Mouse (Mus musculus): Measurements from ENCODE around the gene Trabd2b. TPM values are rescaled to one million over a fixed set of nuclear protein-coding genes. Genes with fewer than 3 reads are reported as not detected.

Gene Trabd2b
- polyA plus RNA-seq, 1 experiment: 0.63 TPM

DNA sequence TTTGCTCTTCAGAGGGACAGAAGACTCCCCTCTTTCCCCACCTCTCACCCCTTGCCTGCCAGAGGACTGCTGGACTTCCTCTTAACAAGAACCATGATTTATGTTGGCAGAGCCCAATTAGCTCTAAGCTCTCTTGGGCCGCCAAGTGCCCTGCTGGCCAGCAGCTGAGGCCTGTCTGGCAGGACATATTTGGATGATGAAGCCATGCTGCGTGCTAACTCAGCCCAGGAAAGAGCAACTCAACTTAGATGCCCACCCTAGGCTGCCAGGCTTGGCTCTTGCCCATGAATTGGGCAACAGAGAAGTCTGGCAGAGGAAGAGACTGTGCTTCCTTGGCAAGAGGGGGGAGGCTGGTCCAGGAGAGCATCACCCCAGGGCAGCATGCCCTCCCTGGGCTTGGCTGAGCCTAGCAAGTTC, 20.1 kb upstream of the Trabd2b start:
- no peak for TF ChIP-seq CTCF (IDR thresholded peaks at IDR 0.05; ENCODE audit: low read depth, low read length)
- TF ChIP-seq EP300 (IDR thresholded peaks at IDR 0.05; ENCODE audit: insufficient read depth, low read depth, low read length): no peak
- TF ChIP-seq POLR2A (IDR thresholded peaks at IDR 0.05; ENCODE audit: insufficient read depth, low read length): no peak
- Histone ChIP-seq H3K36me3 (ENCODE audit: control insufficient read depth, insufficient read depth, low read length, poor library complexity, severe bottlenecking) (no peaks in the 10 kb centered on the region), H3K9ac (ENCODE audit: low read depth, poor library complexity, severe bottlenecking) (no peak overlapping the region), H3K9me3 (replicated peaks; ENCODE audit: control insufficient read depth, insufficient read depth, low read length, poor library complexity, severe bottlenecking) (no peaks in the 10 kb centered on the region), H3K27me3 (ENCODE audit: control insufficient read depth, insufficient read depth, low read length, poor library complexity, severe bottlenecking) (no peaks in the 10 kb centered on the region), H3K4me1 (ENCODE audit: control insufficient read depth, insufficient read depth, low read length) (no peaks in the 10 kb centered on the region), H3K27ac (ENCODE audit: insufficient read depth, low read length) (no peak overlapping the region), H3K4me3 (ENCODE audit: low read depth, low read length) (no peak overlapping the region)

DNA sequence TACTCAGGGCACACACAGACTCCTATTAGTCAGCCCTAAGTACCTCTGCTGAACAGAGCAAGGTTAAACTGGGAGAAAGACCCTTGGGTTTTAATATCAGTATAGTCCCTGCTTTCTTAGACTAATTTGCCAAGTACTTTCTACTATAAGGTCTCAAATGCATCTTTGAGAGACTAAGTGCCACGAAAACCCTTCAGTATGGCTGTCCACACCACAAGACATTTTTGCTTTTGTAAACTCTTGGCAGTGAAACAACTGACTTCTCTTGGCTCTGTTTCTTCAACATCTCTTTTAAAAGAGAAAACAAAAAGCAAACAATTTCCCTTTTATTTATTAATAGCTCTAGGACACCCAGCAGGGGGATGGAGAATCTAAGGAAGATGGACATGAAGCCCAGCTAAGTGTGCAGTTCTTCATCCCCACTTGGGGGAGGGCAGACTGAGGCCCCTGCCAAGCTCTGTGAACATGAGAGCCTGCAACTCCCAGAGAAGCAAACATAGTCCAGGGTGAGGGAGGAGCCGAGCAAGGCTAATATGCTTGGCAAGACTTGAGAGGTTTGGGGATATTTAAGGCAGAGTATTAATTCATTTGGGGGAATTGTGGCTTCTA, 18.9 kb upstream of the Trabd2b start:
- Histone ChIP-seq H3K9ac (ENCODE audit: low read depth, poor library complexity, severe bottlenecking) (no peak overlapping the region), H3K36me3 (ENCODE audit: control insufficient read depth, insufficient read depth, low read length, poor library complexity, severe bottlenecking) (no peaks in the 10 kb centered on the region), H3K27ac (ENCODE audit: insufficient read depth, low read length) (no peak overlapping the region), H3K9me3 (replicated peaks; ENCODE audit: control insufficient read depth, insufficient read depth, low read length, poor library complexity, severe bottlenecking) (no peaks in the 10 kb centered on the region), H3K27me3 (ENCODE audit: control insufficient read depth, insufficient read depth, low read length, poor library complexity, severe bottlenecking) (no peaks in the 10 kb centered on the region), H3K4me3 (ENCODE audit: low read depth, low read length) (no peak overlapping the region), H3K4me1 (ENCODE audit: control insufficient read depth, insufficient read depth, low read length) (no peaks in the 10 kb centered on the region)
- no peak for TF ChIP-seq POLR2A (IDR thresholded peaks at IDR 0.05; ENCODE audit: insufficient read depth, low read length)
- no peak for TF ChIP-seq EP300 (IDR thresholded peaks at IDR 0.05; ENCODE audit: insufficient read depth, low read depth, low read length)
- TF ChIP-seq CTCF (IDR thresholded peaks at IDR 0.05; ENCODE audit: low read depth, low read length): no peak

DNA sequence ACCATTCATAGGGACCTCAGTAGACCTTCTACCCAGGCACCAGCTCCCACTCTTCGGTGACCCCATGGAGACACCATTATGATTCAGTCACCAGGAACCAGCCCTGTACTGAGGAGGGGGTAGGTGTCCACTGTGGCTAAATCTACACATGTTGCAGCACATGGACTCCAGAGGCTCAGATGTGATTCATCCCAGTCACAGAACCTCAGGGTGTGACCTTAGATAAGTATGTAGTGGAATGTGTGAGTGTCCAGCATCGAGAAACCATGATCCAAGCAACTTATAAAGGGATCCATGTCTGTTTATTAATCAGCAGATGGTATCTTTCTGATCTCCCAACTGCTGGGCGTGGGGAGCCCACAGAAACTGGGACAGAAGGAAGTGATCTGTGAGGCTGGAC, 18.2 kb upstream of the Trabd2b start:
- no peaks in the 10 kb centered on the region for H3K36me3 ChIP-seq (ENCODE audit: control insufficient read depth, insufficient read depth, low read length, poor library complexity, severe bottlenecking)
- no peaks in the 10 kb centered on the region for H3K9me3 ChIP-seq (replicated peaks; ENCODE audit: control insufficient read depth, insufficient read depth, low read length, poor library complexity, severe bottlenecking)
- H3K27ac ChIP-seq (ENCODE audit: insufficient read depth, low read length): no peak overlapping the region
- H3K4me3 ChIP-seq (ENCODE audit: low read depth, low read length): no peak overlapping the region
- no peaks in the 10 kb centered on the region for H3K4me1 ChIP-seq (ENCODE audit: control insufficient read depth, insufficient read depth, low read length)
- H3K27me3 ChIP-seq (ENCODE audit: control insufficient read depth, insufficient read depth, low read length, poor library complexity, severe bottlenecking): no peaks in the 10 kb centered on the region
- H3K9ac ChIP-seq (ENCODE audit: low read depth, poor library complexity, severe bottlenecking): no peak overlapping the region
- TF ChIP-seq POLR2A (IDR thresholded peaks at IDR 0.05; ENCODE audit: insufficient read depth, low read length): no peak
- no peak for TF ChIP-seq CTCF (IDR thresholded peaks at IDR 0.05; ENCODE audit: low read depth, low read length)
- TF ChIP-seq EP300 (IDR thresholded peaks at IDR 0.05; ENCODE audit: insufficient read depth, low read depth, low read length): no peak

DNA sequence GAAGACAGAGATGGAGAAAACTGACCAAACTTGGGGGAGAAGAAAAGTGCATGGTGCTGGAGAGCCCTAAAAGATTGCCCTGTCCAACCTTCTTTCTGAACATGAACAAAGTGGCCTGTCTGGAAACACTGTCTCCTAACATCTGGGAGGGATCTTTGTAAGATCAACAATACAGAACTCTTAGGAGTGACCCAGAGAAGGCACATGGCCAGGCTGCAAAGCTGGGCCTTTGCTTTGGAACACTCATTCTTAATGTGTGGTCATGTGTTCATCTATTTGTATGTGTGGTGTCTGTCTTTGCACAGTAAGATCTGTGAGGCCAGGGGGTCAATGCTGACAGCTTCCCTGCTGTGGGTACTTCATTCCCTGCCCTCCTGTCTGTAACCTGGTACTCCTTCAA, 16.9 kb upstream of the Trabd2b start:
- Histone ChIP-seq H3K9ac (ENCODE audit: low read depth, poor library complexity, severe bottlenecking) (no peak overlapping the region), H3K9me3 (replicated peaks; ENCODE audit: control insufficient read depth, insufficient read depth, low read length, poor library complexity, severe bottlenecking) (no peaks in the 10 kb centered on the region), H3K27me3 (ENCODE audit: control insufficient read depth, insufficient read depth, low read length, poor library complexity, severe bottlenecking) (no peaks in the 10 kb centered on the region), H3K4me1 (ENCODE audit: control insufficient read depth, insufficient read depth, low read length) (no peaks in the 10 kb centered on the region), H3K4me3 (ENCODE audit: low read depth, low read length) (no peak overlapping the region), H3K36me3 (ENCODE audit: control insufficient read depth, insufficient read depth, low read length, poor library complexity, severe bottlenecking) (no peaks in the 10 kb centered on the region), H3K27ac (ENCODE audit: insufficient read depth, low read length) (no peak overlapping the region)
- TF ChIP-seq EP300 (IDR thresholded peaks at IDR 0.05; ENCODE audit: insufficient read depth, low read depth, low read length) (no peak), POLR2A (IDR thresholded peaks at IDR 0.05; ENCODE audit: insufficient read depth, low read length) (no peak), CTCF (IDR thresholded peaks at IDR 0.05; ENCODE audit: low read depth, low read length) (no peak)

DNA sequence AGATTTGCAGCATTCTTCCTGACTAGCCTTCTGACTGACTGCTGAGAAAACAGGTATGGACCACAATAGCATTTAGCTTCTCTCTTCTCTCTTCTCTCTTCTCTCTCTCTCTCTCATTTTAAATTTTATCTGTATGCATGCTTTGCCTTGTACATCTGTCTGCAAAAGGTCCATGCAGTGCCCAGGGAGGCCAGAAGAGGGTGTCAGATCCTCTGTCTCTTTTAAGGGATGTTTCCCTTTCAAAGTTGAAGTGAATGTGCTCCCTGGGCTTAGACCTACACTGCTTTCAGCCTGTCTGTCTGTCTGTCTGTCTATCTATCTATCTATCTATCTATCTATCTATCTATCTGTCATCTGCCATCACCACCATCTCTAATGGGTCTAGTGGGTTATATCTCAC, 8.9 kb upstream of the Trabd2b start:
- H3K36me3 ChIP-seq (ENCODE audit: control insufficient read depth, insufficient read depth, low read length, poor library complexity, severe bottlenecking): no peaks in the 10 kb centered on the region
- H3K4me1 ChIP-seq (ENCODE audit: control insufficient read depth, insufficient read depth, low read length): no peaks in the 10 kb centered on the region
- peaks cover 1% of the 10 kb centered on the region; the same call in 1 of the 2 replicates for H3K27me3 ChIP-seq (ENCODE audit: control insufficient read depth, insufficient read depth, low read length, poor library complexity, severe bottlenecking)
- H3K27ac ChIP-seq (ENCODE audit: insufficient read depth, low read length): no peak overlapping the region
- no peak overlapping the region for H3K4me3 ChIP-seq (ENCODE audit: low read depth, low read length)
- TF ChIP-seq EP300 (IDR thresholded peaks at IDR 0.05; ENCODE audit: insufficient read depth, low read depth, low read length) (no peak), CTCF (IDR thresholded peaks at IDR 0.05; ENCODE audit: low read depth, low read length) (no peak), POLR2A (IDR thresholded peaks at IDR 0.05; ENCODE audit: insufficient read depth, low read length) (no peak)
- no peaks in the 10 kb centered on the region for H3K9me3 ChIP-seq (replicated peaks; ENCODE audit: control insufficient read depth, insufficient read depth, low read length, poor library complexity, severe bottlenecking)
- H3K9ac ChIP-seq (ENCODE audit: low read depth, poor library complexity, severe bottlenecking): no peak overlapping the region

DNA sequence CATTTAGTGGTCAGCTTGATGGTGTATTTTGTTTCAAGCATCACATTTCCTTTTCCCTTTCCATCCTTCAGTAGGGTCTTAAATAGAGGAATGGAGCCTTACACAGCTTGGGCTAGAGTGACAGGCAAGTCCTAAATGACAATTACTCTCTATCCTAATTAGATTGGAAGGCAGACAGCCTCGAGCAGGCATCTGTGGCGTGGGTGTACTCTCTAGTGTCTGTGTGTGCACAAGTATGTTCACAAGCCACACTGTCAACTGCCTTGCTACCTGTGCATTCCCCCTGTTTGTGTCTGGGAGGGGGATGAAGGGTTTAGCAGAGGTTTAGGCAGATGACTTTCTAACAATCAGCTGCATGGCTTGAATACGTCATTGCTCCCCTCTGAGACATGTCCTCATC, 6.7 kb upstream of the Trabd2b start:
- H3K36me3 ChIP-seq (ENCODE audit: control insufficient read depth, insufficient read depth, low read length, poor library complexity, severe bottlenecking): no peaks in the 10 kb centered on the region
- H3K9me3 ChIP-seq (replicated peaks; ENCODE audit: control insufficient read depth, insufficient read depth, low read length, poor library complexity, severe bottlenecking): no peaks in the 10 kb centered on the region
- peaks cover 1% of the 10 kb centered on the region; the same call in 1 of the 2 replicates for H3K27me3 ChIP-seq (ENCODE audit: control insufficient read depth, insufficient read depth, low read length, poor library complexity, severe bottlenecking)
- TF ChIP-seq CTCF (IDR thresholded peaks at IDR 0.05; ENCODE audit: low read depth, low read length) (no peak), POLR2A (IDR thresholded peaks at IDR 0.05; ENCODE audit: insufficient read depth, low read length) (no peak), EP300 (IDR thresholded peaks at IDR 0.05; ENCODE audit: insufficient read depth, low read depth, low read length) (no peak)
- H3K4me1 ChIP-seq (ENCODE audit: control insufficient read depth, insufficient read depth, low read length): no peaks in the 10 kb centered on the region
- H3K27ac ChIP-seq (ENCODE audit: insufficient read depth, low read length): no peak overlapping the region
- no peak overlapping the region for H3K9ac ChIP-seq (ENCODE audit: low read depth, poor library complexity, severe bottlenecking)
- H3K4me3 ChIP-seq (ENCODE audit: low read depth, low read length): no peak overlapping the region

Measured in ES-Bruce4 (cell line).